Mouse (Mus musculus) olfactory bulb, adult 2 months (tissue): ENCODE results near the gene Tecpr1. TPM values are rescaled to one million over a fixed set of nuclear protein-coding genes. Genes with fewer than 3 reads are reported as not detected.

Source experiments
- H3K27ac ChIP-seq: fragments of 200-500 bp; 2 replicates; pipeline ENCODE4 v1.5.1; 2012; ENCODE audit warnings: low read depth, low read length; ENCODE audit not compliant: insufficient read depth
- H3K4me1 ChIP-seq: fragments of 200-500 bp; 2 replicates; pipeline ENCODE4 v1.6.1; 2012; ENCODE audit warnings: low read length; ENCODE audit not compliant: control insufficient read depth, insufficient read depth
- H3K4me3 ChIP-seq: fragments of 200-500 bp; 2 replicates; pipeline ENCODE4 v1.5.1; 2012; ENCODE audit warnings: mild to moderate bottlenecking, low read depth, low read length, moderate library complexity; ENCODE audit not compliant: insufficient read depth
- CTCF ChIP-seq: fragments of 200-500 bp; IDR thresholded peaks from 2 replicates; pipeline ENCODE4 v1.5.1; 2012; ENCODE audit warnings: low read depth, mild to moderate bottlenecking, low read length, moderate library complexity; ENCODE audit not compliant: insufficient read depth
- POLR2A ChIP-seq: fragments of 200-500 bp; IDR thresholded peaks from 2 replicates; pipeline ENCODE4 v1.6.1; 2012; ENCODE audit warnings: mild to moderate bottlenecking, low read depth, low read length, moderate library complexity; ENCODE audit not compliant: insufficient read depth
- WGBS: fragments of 180-500 bp; shearing (Covaris S2); methylation state at CpG from one replicate; pipeline ENCODE4 v1.1.7; 2018; 5-methylcytosine and 5-hydroxymethylcytosine counted together
- polyA plus RNA-seq: library from polyadenylated mRNA; stranded (reverse); fragments of >200 nt; gene quantifications from 2 replicates; pipeline ENCODE4 v1.2.4, GENCODE M21; 2012; ENCODE audit warnings: low replicate concordance; ENCODE audit not compliant: missing spikeins, insufficient read depth, insufficient read length

Tecpr1 gene
- polyA plus RNA-seq, 1 experiment, result 771 TPM

- peak overlapping the region; percentile 98 for H3K4me3 ChIP-seq
- H3K27ac ChIP-seq, result peak overlapping the region; percentile 95
- WGBS, result 23% methylated on average over 18 of the region's 18 CpGs
- TF ChIP-seq POLR2A (no peak), CTCF (no peak)
- peaks cover 15% of the 10 kb centered on the region for H3K4me1 ChIP-seq
These were observed 743 bp upstream of the Tecpr1 start for GRCm38 (mm10) chr5:144223899-144224816.

GRCm38 (mm10) chr5:144222811-144223502, 458 bp downstream of the Tecpr1 start:
- Histone ChIP-seq H3K4me1 (peaks cover 21% of the 10 kb centered on the region), H3K27ac (peak overlapping the region; percentile 10; the same call in 1 of the 2 replicates), H3K4me3 (peak overlapping the region; percentile 98)
- TF ChIP-seq POLR2A, result no peak
- TF ChIP-seq CTCF, result no peak
- WGBS, result 2% methylated on average over 25 of the region's 25 CpGs

- Histone ChIP-seq H3K27ac (no peak overlapping the region), H3K4me3 (no peak overlapping the region), H3K4me1 (peaks cover 21% of the 10 kb centered on the region)
- WGBS, result 54% methylated on average over 4 of the region's 4 CpGs
- TF ChIP-seq POLR2A (no peak), CTCF (no peak)
These were observed 2.1 kb downstream of the Tecpr1 start for GRCm38 (mm10) chr5:144221305-144221704.

- no peak for TF ChIP-seq CTCF
- TF ChIP-seq POLR2A, result no peak
- Histone ChIP-seq H3K4me3 (no peak overlapping the region), H3K27ac (no peak overlapping the region), H3K4me1 (peaks cover 21% of the 10 kb centered on the region)
- WGBS, result 88% methylated on average over 5 of the region's 5 CpGs
These were observed 3.5 kb downstream of the Tecpr1 start for GRCm38 (mm10) chr5:144219936-144220335.

GRCm38 (mm10) chr5:144219306-144219705, 4.1 kb downstream of the Tecpr1 start:
- Histone ChIP-seq H3K27ac (0 out of 2 replicates have a peak overlapping the region, but pooled peaks have one; percentile 9), H3K4me1 (peaks cover 19% of the 10 kb centered on the region), H3K4me3 (no peak overlapping the region)
- 60% methylated on average over 12 of the region's 12 CpGs for WGBS
- no peak for TF ChIP-seq CTCF
- no peak for TF ChIP-seq POLR2A

- no peak for TF ChIP-seq POLR2A
- peaks cover 18% of the 10 kb centered on the region for H3K4me1 ChIP-seq
- H3K4me3 ChIP-seq, result no peak overlapping the region
- no peak overlapping the region for H3K27ac ChIP-seq
- WGBS, result 80% methylated on average over 7 of the region's 7 CpGs
These were observed 5.4 kb downstream of the Tecpr1 start for GRCm38 (mm10) chr5:144218061-144218460.

- peaks cover 12% of the 10 kb centered on the region for H3K4me1 ChIP-seq
- H3K27ac ChIP-seq, result no peak overlapping the region
- 92% methylated on average over 2 of the region's 2 CpGs for WGBS
- TF ChIP-seq CTCF (no peak), POLR2A (no peak)
- H3K4me3 ChIP-seq, result no peak overlapping the region
These were observed 7.4 kb downstream of the Tecpr1 start for GRCm38 (mm10) chr5:144215992-144216391.

GRCm38 (mm10) chr5:144214453-144214852, 9.0 kb downstream of the Tecpr1 start:
- TF ChIP-seq CTCF (peak; percentile 61; the same call in 1 of the 2 replicates), POLR2A (no peak)
- peaks cover 9% of the 10 kb centered on the region; the same call in 1 of the 2 replicates for H3K4me1 ChIP-seq
- WGBS, result 32% methylated on average over 7 of the region's 7 CpGs
- H3K4me3 ChIP-seq, result no peak overlapping the region
- no peak overlapping the region for H3K27ac ChIP-seq

GRCm38 (mm10) chr5:144207478-144207877, 15.9 kb downstream of the Tecpr1 start:
- Histone ChIP-seq H3K4me3 (no peak overlapping the region), H3K4me1 (peaks cover 2% of the 10 kb centered on the region; the same call in 1 of the 2 replicates), H3K27ac (no peak overlapping the region)
- TF ChIP-seq CTCF, result peak; percentile 81
- no peak for TF ChIP-seq POLR2A
- 39% methylated on average over 11 of the region's 11 CpGs for WGBS
